In genomic region chr9:118799105-118799504, GRCm38 (mm10) we compare ENCODE assay signal across 10 mouse cellular contexts.
DNase-seq lines count a peak whose midpoint lies in the region; ATAC-seq and TF ChIP-seq lines count a peak whose summit lies in the region.
"Had no signal": no experiment of that assay in that cellular context is flagged by ENCODE, and none has a peak within 500 bp of the region (broad histone marks: within the 10 kb centered on the region; RNA-seq: fewer than 3 reads in every experiment).

No protein-coding gene starts in this region.

- no peak for TF ChIP-seq POLR2A in heart, adult 2 months (IDR thresholded peaks at IDR 0.05; ENCODE audit: insufficient read depth, low read depth, low read length)
- TF ChIP-seq POLR2A in liver, adult 2 months (IDR thresholded peaks at IDR 0.05; ENCODE audit: extremely low read depth, insufficient read depth, low read length) = no peak

- intact Hi-C loops in heart, adult 2 months (cut with DNase I) = loop anchor here (5.0 kb wide), 1 partner anchor 58 kb away; no protein-coding TSS in a partner anchor
- intact Hi-C loops in heart, postnatal 25 days (cut with DNase I) = no loop called here

- no peak overlapping the region for H3K4me2 ChIP-seq in liver, embryonic 11.5 days
- H3K4me2 ChIP-seq in heart, embryonic 13.5 days = no peak overlapping the region
- H3K4me2 ChIP-seq: limb, embryonic 15.5 days had no signal

- TF ChIP-seq EP300 in heart, adult 2 months (IDR thresholded peaks at IDR 0.05; ENCODE audit: insufficient read depth, low read depth, low read length) = no peak

- TF ChIP-seq CTCF in heart, adult 2 months (IDR thresholded peaks at IDR 0.05) = no peak
- no peak for TF ChIP-seq CTCF in liver, adult 2 months (IDR thresholded peaks at IDR 0.05; ENCODE audit: low read depth, low read length)

- peaks cover 8% of the 10 kb centered on the region for H3K4me1 ChIP-seq in heart, adult 2 months (ENCODE audit: control insufficient read depth, insufficient read depth, low read length)
- no peaks in the 10 kb centered on the region for H3K4me1 ChIP-seq in liver, adult 2 months (ENCODE audit: control insufficient read depth, insufficient read depth, low read length)
- no peaks in the 10 kb centered on the region for H3K4me1 ChIP-seq in liver, embryonic 11.5 days (replicated peaks; ENCODE audit: control insufficient read depth, insufficient read depth, low read length)
- H3K4me1 ChIP-seq in heart, embryonic 13.5 days = peaks cover 12% of the 10 kb centered on the region

- peak overlapping the region; percentile 57 for H3K27ac ChIP-seq in heart, adult 2 months
- H3K27ac ChIP-seq in liver, adult 2 months (replicated peaks; ENCODE audit: insufficient read depth, low read depth, low read length) = peak overlapping the region; percentile 22; the same call in 1 of the 2 replicates
- H3K27ac ChIP-seq in liver, embryonic 11.5 days (ENCODE audit: low read depth, low read length) = no peak overlapping the region
- H3K27ac ChIP-seq in heart, embryonic 13.5 days (replicated peaks) = no peak overlapping the region
- H3K27ac ChIP-seq: limb, embryonic 15.5 days had no signal

- H3K4me3 ChIP-seq in heart, adult 2 months = no peak overlapping the region
- no peak overlapping the region for H3K4me3 ChIP-seq in liver, adult 2 months (ENCODE audit: insufficient read depth, low read depth, low read length)
- H3K4me3 ChIP-seq in liver, embryonic 11.5 days (ENCODE audit: low read depth, low read length) = no peak overlapping the region
- no peak overlapping the region for H3K4me3 ChIP-seq in heart, embryonic 13.5 days
- H3K4me3 ChIP-seq: limb, embryonic 15.5 days had no signal

- 62% methylated on average over 7 of the region's 7 CpGs for WGBS in heart, adult 2 months
- 82% methylated on average over 7 of the region's 7 CpGs for WGBS in liver, adult 2 months
- 81% methylated on average over 7 of the region's 7 CpGs for WGBS in liver, embryonic 11.5 days
- 72% methylated on average over 7 of the region's 7 CpGs for WGBS in heart, embryonic 13.5 days

- no peaks in the 10 kb centered on the region for H3K27me3 ChIP-seq in heart, adult 2 months (ENCODE audit: control insufficient read depth, insufficient read depth, low read length)
- H3K27me3 ChIP-seq in liver, adult 2 months (ENCODE audit: control insufficient read depth, insufficient read depth, low read length) = no peaks in the 10 kb centered on the region
- no peaks in the 10 kb centered on the region for H3K27me3 ChIP-seq in liver, embryonic 11.5 days (replicated peaks; ENCODE audit: control insufficient read depth, insufficient read depth, low read length)
- no peaks in the 10 kb centered on the region for H3K27me3 ChIP-seq in heart, embryonic 13.5 days (replicated peaks)
- H3K27me3 ChIP-seq: limb, embryonic 15.5 days had no signal

- no peaks in the 10 kb centered on the region for H3K36me3 ChIP-seq in heart, adult 2 months (ENCODE audit: control insufficient read depth, insufficient read depth, low read length)
- H3K36me3 ChIP-seq in liver, adult 2 months (ENCODE audit: control insufficient read depth, insufficient read depth, low read length) = no peaks in the 10 kb centered on the region
- H3K36me3 ChIP-seq in liver, embryonic 11.5 days (ENCODE audit: control insufficient read depth, insufficient read depth, low read length) = no peaks in the 10 kb centered on the region
- H3K36me3 ChIP-seq in heart, embryonic 13.5 days = peaks cover 4% of the 10 kb centered on the region; the same call in 1 of the 2 replicates
- H3K36me3 ChIP-seq: limb, embryonic 15.5 days had no signal

- H3K9ac ChIP-seq in heart, adult 2 months (ENCODE audit: low read depth, low read length) = no peak overlapping the region
- no peak overlapping the region for H3K9ac ChIP-seq in liver, adult 2 months (ENCODE audit: low read depth, low read length)
- H3K9ac ChIP-seq in liver, embryonic 11.5 days (ENCODE audit: low read depth, low read length) = no peak overlapping the region
- H3K9ac ChIP-seq in heart, embryonic 13.5 days = 0 out of 2 replicates have a peak overlapping the region, but pooled peaks have one; percentile 5
- H3K9ac ChIP-seq: limb, embryonic 15.5 days had no signal

- DNase-seq in heart, adult 2 months = peak in 1 of 2 experiments; percentile 23
- DNase-seq in heart, postnatal 25 days (ENCODE audit: low spot score) = no peak
- peak; percentile 35 for DNase-seq in liver, adult 2 months (ENCODE audit: extremely low read depth, low read depth, low spot score)
- no peak for DNase-seq in liver, embryonic 11.5 days (ENCODE audit: low spot score)
- peak; percentile 24 for DNase-seq in layer of hippocampus, adult 9-11 months
- DNase-seq in cerebellum, postnatal 14 days = no peak
- DNase-seq: gastrocnemius, postnatal 10 days had no signal

- no peaks in the 10 kb centered on the region for H3K79me2 ChIP-seq in heart, adult 2 months (replicated peaks; ENCODE audit: control insufficient read depth, insufficient read depth, low read length)
- no peaks in the 10 kb centered on the region for H3K79me2 ChIP-seq in liver, adult 2 months (ENCODE audit: control insufficient read depth, insufficient read depth, low read length)

- H3K9me3 ChIP-seq in liver, embryonic 11.5 days (ENCODE audit: control insufficient read depth, low read length) = no peaks in the 10 kb centered on the region
- no peaks in the 10 kb centered on the region for H3K9me3 ChIP-seq in heart, embryonic 13.5 days
- H3K9me3 ChIP-seq: limb, embryonic 15.5 days had no signal

- ATAC-seq in liver, embryonic 11.5 days (replicated peaks; ENCODE audit: low FRiP score) = no peak
- no peak for ATAC-seq in heart, embryonic 13.5 days (ENCODE audit: extremely low read depth, insufficient number of reproducible peaks, low FRiP score, low TSS enrichment)
- ATAC-seq in erythroblast, adult 5-6 weeks (replicated peaks; ENCODE audit: low FRiP score, poor library complexity, severe bottlenecking) = no peak

Comparison
In these comparisons a context has a peak if more than half of its experiments do, and no peak if none do; other contexts are left out.
1. DNase-seq: peak in liver, adult 2 months (single experiment) and layer of hippocampus, adult 9-11 months (single experiment); none in heart, postnatal 25 days (single experiment), liver, embryonic 11.5 days (single experiment) and cerebellum, postnatal 14 days (0 of 2).
2. H3K27ac ChIP-seq: peak in heart, adult 2 months (single experiment) and liver, adult 2 months (single experiment); none in liver, embryonic 11.5 days (single experiment) and heart, embryonic 13.5 days (single experiment).